Mouse (Mus musculus): ENCODE measurements around the gene Colec11. TPM values are rescaled to one million over a fixed set of nuclear protein-coding genes. Genes with fewer than 3 reads are reported as not detected.

Gene Colec11
- total and polyA plus RNA-seq, 3 experiments, result not detected

GRCm38 (mm10) chr12:28596851-28597250 lies 26.3 kb downstream of the Colec11 start:
- no peak for DNase-seq (ENCODE audit: extremely low read depth)
- dilution Hi-C loops (cut with MboI; ENCODE audit: extremely low pct_ligation_motif_present, extremely low pct_unique_long_range_greater_than_20kb, low sequenced_read_pairs) (no loop called here), in situ Hi-C loops (cut with MboI; ENCODE audit: low pct_ligation_motif_present, low pct_unique_long_range_greater_than_20kb, low sequenced_read_pairs) (loop anchor here (25.0 kb wide), 1 partner anchor 515 kb away; no protein-coding TSS in a partner anchor)
- Histone ChIP-seq H3K4me3 (replicated peaks in 1 of 3; ENCODE audit: low read depth in 2 of 3, low read length in 2 of 3, poor library complexity in 1 of 3) (no peak overlapping the region), H3K4me2 (ENCODE audit: insufficient read depth, low read depth, poor library complexity, severe bottlenecking) (no peak overlapping the region), H3K9me3 (replicated peaks; ENCODE audit: low read length) (no peaks in the 10 kb centered on the region), H3K9ac (ENCODE audit: insufficient read depth, low read depth) (no peak overlapping the region), H3K79me2 (replicated peaks; ENCODE audit: control insufficient read depth, extremely low read depth, insufficient read depth, poor library complexity, severe bottlenecking) (no peaks in the 10 kb centered on the region), H3K27ac (ENCODE audit: insufficient read depth, low read depth) (no peak overlapping the region), H3K36me3 (replicated peaks in 1 of 2; ENCODE audit: control insufficient read depth in 1 of 2, insufficient read depth in 1 of 2, low read length in 1 of 2) (no peaks in the 10 kb centered on the region), H3K4me1 (ENCODE audit: control insufficient read depth in 1 of 2, insufficient read depth in 2 of 2) (no peaks in the 10 kb centered on the region), H3K27me3 (replicated peaks) (peaks cover 23% of the 10 kb centered on the region)
- TF ChIP-seq TBP (conservative IDR thresholded peaks at IDR 0.05; ENCODE audit: low read depth, low read length) (no peak), MEF2A (IDR thresholded peaks at IDR 0.05; ENCODE audit: borderline replicate concordance, low read depth, low read length) (no peak), PAX5 (IDR thresholded peaks at IDR 0.05; ENCODE audit: low read length) (no peak), USF1 (IDR thresholded peaks at IDR 0.05; ENCODE audit: low read depth, low read length) (no peak), MAFK (IDR thresholded peaks at IDR 0.05; ENCODE audit: insufficient replicate concordance, low read length) (no peak), SMC3 (IDR thresholded peaks at IDR 0.05; ENCODE audit: low read depth, low read length) (no peak), ZMIZ1 (IDR thresholded peaks at IDR 0.05; ENCODE audit: low read depth, low read length) (no peak), MAZ (IDR thresholded peaks at IDR 0.05; ENCODE audit: low read depth, low read length) (no peak), MAX (IDR thresholded peaks at IDR 0.05; ENCODE audit: low read length) (no peak), CTCF (conservative IDR thresholded peaks at IDR 0.05 in 1 of 2, IDR thresholded peaks at IDR 0.05 in 1 of 2; ENCODE audit: low read depth in 2 of 2, low read length in 2 of 2) (no peak), ZKSCAN1 (IDR thresholded peaks at IDR 0.05; ENCODE audit: borderline replicate concordance, low read depth, low read length) (no peak), MYC (IDR thresholded peaks at IDR 0.05; ENCODE audit: low read depth, low read length) (no peak), TCF12 (IDR thresholded peaks at IDR 0.05; ENCODE audit: low read depth, low read length) (no peak), POLR2AphosphoS2 (IDR thresholded peaks at IDR 0.05; ENCODE audit: low read depth, low read length) (no peak), POLR2A (IDR thresholded peaks at IDR 0.05; ENCODE audit: low read depth, low read length) (no peak)

GRCm38 (mm10) chr12:28590428-28590827 lies 32.7 kb downstream of the Colec11 start:
- no peak for DNase-seq (ENCODE audit: extremely low read depth)
- in situ Hi-C loops (cut with MboI; ENCODE audit: low pct_ligation_motif_present, low pct_unique_long_range_greater_than_20kb, low sequenced_read_pairs) (loop anchor here (25.0 kb wide), 1 partner anchor 522 kb away; no protein-coding TSS in a partner anchor), dilution Hi-C loops (cut with MboI; ENCODE audit: extremely low pct_ligation_motif_present, extremely low pct_unique_long_range_greater_than_20kb, low sequenced_read_pairs) (no loop called here)
- H3K79me2 ChIP-seq (replicated peaks; ENCODE audit: control insufficient read depth, extremely low read depth, insufficient read depth, poor library complexity, severe bottlenecking), result no peaks in the 10 kb centered on the region
- no peak overlapping the region for H3K27ac ChIP-seq (ENCODE audit: insufficient read depth, low read depth)
- H3K4me2 ChIP-seq (ENCODE audit: insufficient read depth, low read depth, poor library complexity, severe bottlenecking), result no peak overlapping the region
- peaks cover 49% of the 10 kb centered on the region for H3K27me3 ChIP-seq (replicated peaks)
- no peak overlapping the region for H3K9ac ChIP-seq (ENCODE audit: insufficient read depth, low read depth)
- H3K36me3 ChIP-seq (replicated peaks in 1 of 2; ENCODE audit: control insufficient read depth in 1 of 2, insufficient read depth in 1 of 2, low read length in 1 of 2), result no peaks in the 10 kb centered on the region
- no peaks in the 10 kb centered on the region for H3K9me3 ChIP-seq (replicated peaks; ENCODE audit: low read length)
- no peak for TF ChIP-seq ZMIZ1 (IDR thresholded peaks at IDR 0.05; ENCODE audit: low read depth, low read length)
- no peak; a peak in 1 of 4 replicates for TF ChIP-seq CTCF (conservative IDR thresholded peaks at IDR 0.05 in 1 of 2, IDR thresholded peaks at IDR 0.05 in 1 of 2; ENCODE audit: low read depth in 2 of 2, low read length in 2 of 2)
- no peak overlapping the region for H3K4me3 ChIP-seq (replicated peaks in 1 of 3; ENCODE audit: low read depth in 2 of 3, low read length in 2 of 3, poor library complexity in 1 of 3)
- H3K4me1 ChIP-seq (ENCODE audit: control insufficient read depth in 1 of 2, insufficient read depth in 2 of 2), result no peaks in the 10 kb centered on the region; a peak in 2 of 4 replicates

Measured in CH12.LX (cell line).